Mouse (Mus musculus): ENCODE measurements at regions not wholly inside any gene's neighbourhood (a gene's known extent, or its start where the extent isn't known, plus 50 kb on each side); places are given as distances from the start of the nearest gene placed in this dataset.

DNA sequence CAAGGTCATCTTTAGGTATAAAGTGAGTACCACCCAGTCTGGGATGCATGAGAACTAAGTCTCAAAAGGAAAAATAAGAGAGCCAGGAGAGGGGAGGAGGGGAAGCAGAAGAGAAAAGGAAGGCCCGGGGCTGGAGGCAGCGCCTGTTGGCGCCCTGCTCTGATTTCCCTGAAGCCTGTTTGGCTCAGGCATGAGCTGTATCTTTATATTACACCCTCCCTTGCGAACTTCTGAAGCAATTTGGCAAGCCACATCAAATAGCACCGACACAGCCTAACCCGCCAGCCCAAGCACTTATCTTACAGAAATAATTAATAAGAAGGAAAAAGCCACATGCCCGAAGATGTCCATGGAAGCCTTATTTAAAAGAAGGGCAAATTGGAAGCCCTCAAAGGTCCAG is 129.5 kb downstream of the Vegfa start:
- Histone ChIP-seq H3K79me2 (ENCODE audit: control insufficient read depth, insufficient read depth, low read length, poor library complexity) (no peaks in the 10 kb centered on the region), H3K4me1 (ENCODE audit: control insufficient read depth in 1 of 2, insufficient read depth in 2 of 2, low read length in 2 of 2) (no peaks in the 10 kb centered on the region), H3K36me3 (ENCODE audit: control insufficient read depth in 1 of 2, insufficient read depth in 2 of 2, low read length in 2 of 2) (no peaks in the 10 kb centered on the region), H3K9ac (ENCODE audit: control insufficient read depth, low read depth, low read length, poor library complexity, severe bottlenecking) (no peak overlapping the region), H3K9me3 (replicated peaks; ENCODE audit: insufficient read depth, low read length) (no peaks in the 10 kb centered on the region), H3K4me3 (ENCODE audit: control insufficient read depth in 1 of 2, insufficient read depth in 1 of 2, low read depth in 2 of 2, low read length in 2 of 2) (no peak overlapping the region), H3K27ac (ENCODE audit: control insufficient read depth, low read depth, low read length) (no peak overlapping the region), H3K27me3 (ENCODE audit: control insufficient read depth in 1 of 2, insufficient read depth in 2 of 2, low read length in 2 of 2) (peaks cover 0 to 7% of the 10 kb centered on the region in 2 experiments)
- TF ChIP-seq KAT2A (conservative IDR thresholded peaks at IDR 0.05; ENCODE audit: low read depth, low read length), result no peak
- TF ChIP-seq SIN3A (IDR thresholded peaks at IDR 0.05; ENCODE audit: low read length), result no peak
- no peak for DNase-seq (ENCODE audit: low read depth, low spot score)

DNA sequence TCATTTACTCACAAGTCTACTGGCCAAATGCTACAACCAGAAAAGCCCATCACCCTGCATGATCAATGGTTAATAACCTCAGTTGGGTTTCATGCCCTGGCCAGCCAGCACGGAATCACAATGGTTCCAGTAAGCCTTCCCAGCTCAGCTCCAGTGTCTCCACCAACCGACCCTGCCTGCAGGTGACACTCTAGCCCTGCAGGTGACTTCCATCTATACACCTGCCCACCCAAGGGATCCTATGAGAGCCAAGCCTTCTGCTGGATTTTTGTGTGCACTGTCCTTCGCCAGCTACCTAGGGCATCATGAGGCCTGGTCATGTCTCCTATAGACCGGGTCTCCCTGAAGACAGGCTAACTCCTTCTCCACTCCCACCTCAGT is 135.3 kb downstream of the Vegfa start:
- Histone ChIP-seq H3K27ac (ENCODE audit: control insufficient read depth, low read depth, low read length) (no peak overlapping the region), H3K27me3 (ENCODE audit: control insufficient read depth in 1 of 2, insufficient read depth in 2 of 2, low read length in 2 of 2) (peaks cover 2 to 7% of the 10 kb centered on the region in 2 experiments; a peak in 3 of 4 replicates), H3K4me1 (ENCODE audit: control insufficient read depth in 1 of 2, insufficient read depth in 2 of 2, low read length in 2 of 2) (no peaks in the 10 kb centered on the region), H3K9ac (ENCODE audit: control insufficient read depth, low read depth, low read length, poor library complexity, severe bottlenecking) (no peak overlapping the region), H3K79me2 (ENCODE audit: control insufficient read depth, insufficient read depth, low read length, poor library complexity) (no peaks in the 10 kb centered on the region), H3K9me3 (replicated peaks; ENCODE audit: insufficient read depth, low read length) (no peaks in the 10 kb centered on the region), H3K4me3 (ENCODE audit: control insufficient read depth in 1 of 2, insufficient read depth in 1 of 2, low read depth in 2 of 2, low read length in 2 of 2) (no peak overlapping the region), H3K36me3 (ENCODE audit: control insufficient read depth in 1 of 2, insufficient read depth in 2 of 2, low read length in 2 of 2) (no peaks in the 10 kb centered on the region)
- TF ChIP-seq MAFK (IDR thresholded peaks at IDR 0.05; ENCODE audit: borderline replicate concordance, low read depth, low read length) (no peak), POLR2AphosphoS2 (IDR thresholded peaks at IDR 0.05; ENCODE audit: low read length) (no peak), SIN3A (IDR thresholded peaks at IDR 0.05; ENCODE audit: low read length) (no peak), UBTF (IDR thresholded peaks at IDR 0.05; ENCODE audit: borderline replicate concordance, insufficient read depth, low read depth, low read length) (no peak), NELFE (IDR thresholded peaks at IDR 0.05; ENCODE audit: low read depth, low read length) (no peak), POLR2A (IDR thresholded peaks at IDR 0.05; ENCODE audit: control insufficient read depth in 1 of 2, insufficient read depth in 1 of 2, low read depth in 1 of 2, low read length in 2 of 2, poor library complexity in 1 of 2) (no peak), MYB (IDR thresholded peaks at IDR 0.05; ENCODE audit: low read depth, low read length) (no peak)
- no peak for DNase-seq (ENCODE audit: low read depth, low spot score)

DNA sequence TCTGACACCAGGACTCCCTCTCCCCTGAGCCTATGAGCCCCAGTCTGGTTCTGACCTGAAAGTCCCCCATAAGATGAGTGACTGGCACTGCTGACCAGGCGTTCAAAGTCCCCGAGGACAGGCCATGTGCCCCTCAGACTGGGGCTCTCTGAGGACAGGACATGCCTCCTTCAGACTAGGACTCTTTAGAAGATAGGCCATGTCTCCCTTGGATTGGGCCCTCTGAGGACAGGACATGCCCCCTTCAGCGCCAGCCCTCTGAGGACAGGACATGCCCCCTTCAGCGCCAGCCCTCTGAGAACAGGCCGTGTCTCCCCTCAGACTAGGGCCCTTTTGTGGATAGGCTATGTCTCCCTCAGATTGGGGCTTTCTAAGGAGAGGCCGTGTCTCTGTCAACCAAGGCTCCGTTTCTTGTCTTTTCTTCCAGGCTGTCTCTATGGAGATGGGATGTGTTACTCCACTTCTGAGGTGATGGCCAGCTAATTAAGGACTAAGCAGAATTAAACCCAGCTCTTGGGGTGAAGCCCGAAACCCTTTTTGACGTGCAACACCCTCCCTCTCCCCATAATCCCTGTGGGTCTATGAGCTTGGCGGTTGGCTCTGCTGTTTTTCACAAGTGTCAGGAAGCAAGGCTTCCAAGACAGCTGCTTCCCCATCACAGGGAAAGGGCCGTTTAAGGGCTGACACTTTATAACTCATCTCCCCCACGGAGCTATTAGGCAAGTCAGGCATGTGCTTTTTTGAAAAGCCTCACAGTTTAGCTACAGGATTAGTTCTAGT is 135.8 kb downstream of the Vegfa start:
- peaks cover 2 to 7% of the 10 kb centered on the region in 2 experiments; a peak in 3 of 4 replicates for H3K27me3 ChIP-seq (ENCODE audit: control insufficient read depth in 1 of 2, insufficient read depth in 2 of 2, low read length in 2 of 2)
- no peak overlapping the region for H3K27ac ChIP-seq (ENCODE audit: control insufficient read depth, low read depth, low read length)

More for the DNA sequence above, 135.8 kb downstream of the Vegfa start:
- Histone ChIP-seq H3K79me2 (ENCODE audit: control insufficient read depth, insufficient read depth, low read length, poor library complexity) (no peaks in the 10 kb centered on the region), H3K4me3 (ENCODE audit: control insufficient read depth in 1 of 2, insufficient read depth in 1 of 2, low read depth in 2 of 2, low read length in 2 of 2) (no peak overlapping the region), H3K36me3 (ENCODE audit: control insufficient read depth in 1 of 2, insufficient read depth in 2 of 2, low read length in 2 of 2) (no peaks in the 10 kb centered on the region), H3K4me1 (ENCODE audit: control insufficient read depth in 1 of 2, insufficient read depth in 2 of 2, low read length in 2 of 2) (no peaks in the 10 kb centered on the region), H3K9ac (ENCODE audit: control insufficient read depth, low read depth, low read length, poor library complexity, severe bottlenecking) (no peak overlapping the region), H3K9me3 (replicated peaks; ENCODE audit: insufficient read depth, low read length) (no peaks in the 10 kb centered on the region)
- DNase-seq (ENCODE audit: low read depth, low spot score), result no peak
- TF ChIP-seq TCF12 (IDR thresholded peaks at IDR 0.05; ENCODE audit: low read depth, low read length), result no peak
- TF ChIP-seq MYC (IDR thresholded peaks at IDR 0.05; ENCODE audit: low read depth, low read length), result no peak
- TF ChIP-seq JUND (IDR thresholded peaks at IDR 0.05; ENCODE audit: low read depth, low read length), result no peak
- no peak for TF ChIP-seq MEF2A (IDR thresholded peaks at IDR 0.05; ENCODE audit: extremely low read depth, insufficient replicate concordance, low read depth, low read length, poor library complexity, severe bottlenecking)
- TF ChIP-seq SMC3 (IDR thresholded peaks at IDR 0.05; ENCODE audit: low read depth, low read length), result no peak
- no peak for TF ChIP-seq MYB (IDR thresholded peaks at IDR 0.05; ENCODE audit: low read depth, low read length)
- no peak for TF ChIP-seq USF1 (IDR thresholded peaks at IDR 0.05; ENCODE audit: low read depth, low read length)
- no peak for TF ChIP-seq E2F4 (IDR thresholded peaks at IDR 0.05; ENCODE audit: borderline replicate concordance, low read depth, low read length)
- no peak for TF ChIP-seq MAX (IDR thresholded peaks at IDR 0.05; ENCODE audit: low read length)
- no peak for TF ChIP-seq POLR2AphosphoS5 (IDR thresholded peaks at IDR 0.05; ENCODE audit: borderline replicate concordance, low read depth, low read length)
- no peak for TF ChIP-seq TAL1 (IDR thresholded peaks at IDR 0.05; ENCODE audit: low read length)
- TF ChIP-seq ZMIZ1 (IDR thresholded peaks at IDR 0.05; ENCODE audit: low read depth, low read length), result no peak
- no peak for TF ChIP-seq RCOR1 (IDR thresholded peaks at IDR 0.05; ENCODE audit: low read depth, low read length)
- TF ChIP-seq ETS1 (IDR thresholded peaks at IDR 0.05; ENCODE audit: low read depth, low read length), result no peak
- TF ChIP-seq MAFK (IDR thresholded peaks at IDR 0.05; ENCODE audit: borderline replicate concordance, low read depth, low read length), result no peak
- TF ChIP-seq CHD1 (IDR thresholded peaks at IDR 0.05; ENCODE audit: low read depth, low read length), result no peak
- TF ChIP-seq POLR2A (IDR thresholded peaks at IDR 0.05; ENCODE audit: control insufficient read depth in 1 of 2, insufficient read depth in 1 of 2, low read depth in 1 of 2, low read length in 2 of 2, poor library complexity in 1 of 2), result no peak
- TF ChIP-seq ZC3H11A (IDR thresholded peaks at IDR 0.05; ENCODE audit: low read depth, low read length), result no peak
